Mouse (Mus musculus) heart, adult 8-10 months (tissue): Measurements from ENCODE around the gene Nt5e. TPM values are rescaled to one million over a fixed set of nuclear protein-coding genes. Genes with fewer than 3 reads are reported as not detected.
"Not testable (repeated sequence)": the region's sequence is repeated elsewhere in the genome, so short reads cannot be mapped to it uniquely, and the experiment has no call there.

Experiments used
- DNase-seq: peaks from one replicate; pipeline ENCODE4 v3.0.0; 2022; ENCODE audit warnings: low spot score
- total RNA-seq, 4 experiments: library from RNA; stranded (reverse); gene quantifications; 2 replicates each; pipeline ENCODE4 v1.2.4; 2022

The Nt5e gene
- total RNA-seq, result 10 to 100 TPM in 2 of 4 experiments, 1 to 10 TPM in 2; 8.2 to 12.4 (median 10.8) TPM

GRCm38 (mm10) chr9:88326930-88327901 is at the start of gene Nt5e:
Nt5e (plus strand) TSS chr9:88327197.
- peak; percentile 59 for DNase-seq

GRCm38 (mm10) chr9:88277588-88277987 is 49.4 kb upstream of the Nt5e start:
- no peak for DNase-seq

- DNase-seq, result no peak
Measured at GRCm38 (mm10) chr9:88279728-88280127, 47.3 kb upstream of the Nt5e start.

DNA sequence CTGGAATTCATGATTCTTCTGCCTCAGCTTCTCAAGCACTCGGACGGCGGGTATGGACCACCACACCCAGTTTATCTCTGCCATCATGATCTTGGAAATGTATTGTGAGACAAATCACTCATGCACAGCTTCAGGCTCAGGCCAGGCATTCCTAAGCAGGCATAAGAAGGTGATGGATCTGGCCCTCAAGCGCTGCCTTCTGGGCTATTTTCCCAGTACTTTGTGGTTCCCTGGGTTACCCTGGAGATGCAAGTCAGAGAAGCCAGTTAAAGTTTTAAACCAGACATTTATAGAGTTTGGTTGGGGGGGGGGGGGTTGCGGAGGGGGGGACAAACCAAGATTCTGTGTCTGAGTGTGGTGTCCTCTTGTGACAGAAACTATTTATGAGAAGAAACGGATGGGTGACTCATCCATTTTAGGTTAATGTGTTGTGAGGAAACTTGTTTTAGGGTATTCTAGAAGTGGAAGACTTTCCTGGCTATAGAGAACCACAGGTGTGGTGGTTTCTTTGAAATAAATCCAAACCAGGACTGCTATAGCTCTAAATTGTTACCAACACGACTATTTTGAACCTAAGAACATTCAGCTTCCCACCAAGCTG is 37.3 kb upstream of the Nt5e start:
- no peak for DNase-seq

- DNase-seq, result no peak
Measured at GRCm38 (mm10) chr9:88292836-88293370, 34.1 kb upstream of the Nt5e start.

DNA sequence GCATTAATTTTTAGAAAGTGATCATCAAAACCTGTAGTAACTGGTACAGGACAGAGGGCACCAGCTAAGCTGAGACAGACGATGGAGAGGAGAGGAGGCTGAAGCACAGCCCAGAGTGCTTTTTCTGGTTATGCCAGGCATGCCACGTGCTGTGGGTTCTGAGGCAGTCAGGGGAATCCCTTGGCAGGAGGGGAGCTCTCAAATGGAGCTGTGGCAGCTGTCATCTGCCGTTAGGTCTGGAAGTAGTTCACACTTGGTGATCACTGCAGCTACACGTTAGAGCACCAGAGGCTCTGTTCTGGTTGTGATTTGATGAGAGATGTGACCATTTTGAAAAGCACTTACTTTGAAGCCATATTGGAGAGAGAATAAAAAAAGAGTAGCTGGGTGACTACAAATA is 31.2 kb upstream of the Nt5e start:
- peak; percentile 29 for DNase-seq

DNA sequence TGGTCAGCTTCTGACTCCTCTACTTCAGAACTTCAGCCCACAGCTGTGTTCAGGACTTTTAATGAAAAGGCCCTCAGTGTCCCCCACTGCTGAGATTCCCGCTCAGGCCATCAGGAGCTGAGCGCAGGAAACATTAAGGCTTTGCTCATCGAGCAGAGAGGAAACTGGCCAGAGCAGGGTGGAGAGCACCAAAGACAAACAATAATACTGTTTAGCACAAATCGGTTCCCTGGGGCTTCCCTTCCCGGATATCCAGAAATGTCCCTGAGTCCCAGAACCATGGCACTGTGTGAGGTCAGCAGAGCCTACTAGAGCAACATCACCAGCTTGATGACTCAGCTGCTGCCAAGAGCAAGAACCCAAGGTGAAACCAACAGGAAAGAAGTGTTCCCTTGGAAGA is 30.7 kb upstream of the Nt5e start:
- DNase-seq, result no peak

DNA sequence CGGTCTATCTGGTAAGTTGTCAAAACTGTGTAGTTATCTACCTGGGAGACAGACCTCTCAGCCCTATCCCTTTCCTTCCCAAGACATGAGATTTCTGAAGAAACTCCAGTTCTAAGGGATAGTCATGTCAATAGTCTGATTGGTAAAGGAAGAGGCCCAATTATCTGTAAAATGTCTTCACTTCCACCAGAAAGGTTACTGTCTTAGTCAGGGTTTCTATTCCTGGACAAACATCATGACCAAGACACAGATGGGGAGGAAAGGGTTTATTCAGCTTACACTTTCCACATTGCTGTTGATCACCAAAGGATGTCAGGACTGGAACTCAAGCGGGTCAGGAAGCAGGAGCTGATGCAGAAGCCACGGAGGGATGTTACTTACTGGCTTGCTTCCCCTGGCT is 29.8 kb upstream of the Nt5e start:
- not testable (repeated sequence) for DNase-seq

GRCm38 (mm10) chr9:88297871-88298658 is 28.9 kb upstream of the Nt5e start:
- DNase-seq, result no peak

GRCm38 (mm10) chr9:88307019-88307618 is 19.9 kb upstream of the Nt5e start:
- DNase-seq, result no peak

GRCm38 (mm10) chr9:88309127-88309526 is 17.9 kb upstream of the Nt5e start:
- no peak for DNase-seq

DNA sequence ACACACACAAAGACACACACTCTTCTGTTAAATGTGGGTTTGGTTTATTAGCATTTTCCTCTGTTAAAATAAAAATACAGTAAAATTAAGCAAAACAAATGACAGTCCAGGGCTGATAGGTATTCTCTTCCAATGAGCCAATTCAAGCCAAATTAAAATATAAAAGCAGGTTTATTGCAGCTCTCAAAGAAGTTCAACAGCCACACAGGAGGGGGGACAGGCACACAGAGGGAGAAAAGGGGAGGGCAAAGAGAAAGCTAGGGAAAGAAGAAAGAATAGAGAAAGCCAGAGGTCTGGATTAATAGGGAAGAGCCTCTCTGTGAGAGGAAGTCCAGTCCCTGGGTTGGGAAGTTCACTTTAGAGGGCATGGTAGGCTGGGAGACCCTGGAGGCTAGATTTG is 7.8 kb upstream of the Nt5e start:
- DNase-seq, result no peak

GRCm38 (mm10) chr9:88324616-88325015 is 2.4 kb upstream of the Nt5e start:
- no peak for DNase-seq

DNA sequence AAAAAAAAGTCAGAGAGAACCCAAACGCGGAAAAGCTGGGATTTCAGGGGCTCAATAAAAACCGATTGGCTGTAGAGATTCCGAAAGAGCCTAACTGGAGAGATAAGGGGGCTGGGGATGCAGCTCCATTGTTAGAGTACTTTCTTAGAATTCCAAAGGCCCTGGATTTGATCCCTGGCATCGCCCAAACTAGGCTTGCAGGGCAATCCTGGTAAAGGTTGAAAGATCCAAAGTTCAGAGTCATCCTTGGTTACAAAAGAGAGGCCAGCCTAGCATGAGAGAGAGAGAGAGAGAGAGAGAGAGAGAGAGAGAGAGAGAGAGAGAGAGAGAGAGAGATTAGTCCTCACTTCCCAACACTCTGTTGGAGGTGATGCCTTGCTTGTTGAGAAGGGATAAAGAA is 1.7 kb downstream of the Nt5e start:
- no peak for DNase-seq

GRCm38 (mm10) chr9:88329166-88329748 is 2.3 kb downstream of the Nt5e start:
- no peak for DNase-seq

GRCm38 (mm10) chr9:88330316-88330715 is 3.3 kb downstream of the Nt5e start:
- no peak for DNase-seq

- DNase-seq, result no peak
Measured at GRCm38 (mm10) chr9:88332447-88332846, 5.5 kb downstream of the Nt5e start.

- no peak for DNase-seq
Measured at GRCm38 (mm10) chr9:88335839-88336238, 8.8 kb downstream of the Nt5e start.

GRCm38 (mm10) chr9:88340819-88341218 is 13.8 kb downstream of the Nt5e start:
- DNase-seq, result no peak

GRCm38 (mm10) chr9:88342241-88342640 is 15.2 kb downstream of the Nt5e start:
- DNase-seq, result no peak

DNA sequence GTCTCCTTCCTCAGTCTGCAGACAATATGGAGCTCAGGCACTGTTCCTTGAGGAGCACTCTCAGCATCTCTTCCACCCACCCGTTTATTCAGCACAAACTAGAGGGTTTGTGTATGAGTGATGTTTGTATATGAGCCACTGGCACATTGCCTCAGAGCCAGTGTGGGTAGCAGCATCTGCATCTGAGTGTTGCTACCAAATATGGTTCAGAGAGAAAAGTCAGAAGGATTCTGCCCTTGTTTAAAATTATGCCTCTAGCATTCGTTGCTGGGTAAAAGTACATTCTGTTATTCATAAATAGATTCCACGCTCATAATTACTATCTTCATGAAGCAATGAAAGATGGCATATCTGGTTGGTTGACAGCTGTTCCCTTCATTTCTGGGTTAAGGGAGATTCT is 15.7 kb downstream of the Nt5e start:
- no peak for DNase-seq
